Mouse (Mus musculus): Measurements from ENCODE around the gene Tmem209.

DNA sequence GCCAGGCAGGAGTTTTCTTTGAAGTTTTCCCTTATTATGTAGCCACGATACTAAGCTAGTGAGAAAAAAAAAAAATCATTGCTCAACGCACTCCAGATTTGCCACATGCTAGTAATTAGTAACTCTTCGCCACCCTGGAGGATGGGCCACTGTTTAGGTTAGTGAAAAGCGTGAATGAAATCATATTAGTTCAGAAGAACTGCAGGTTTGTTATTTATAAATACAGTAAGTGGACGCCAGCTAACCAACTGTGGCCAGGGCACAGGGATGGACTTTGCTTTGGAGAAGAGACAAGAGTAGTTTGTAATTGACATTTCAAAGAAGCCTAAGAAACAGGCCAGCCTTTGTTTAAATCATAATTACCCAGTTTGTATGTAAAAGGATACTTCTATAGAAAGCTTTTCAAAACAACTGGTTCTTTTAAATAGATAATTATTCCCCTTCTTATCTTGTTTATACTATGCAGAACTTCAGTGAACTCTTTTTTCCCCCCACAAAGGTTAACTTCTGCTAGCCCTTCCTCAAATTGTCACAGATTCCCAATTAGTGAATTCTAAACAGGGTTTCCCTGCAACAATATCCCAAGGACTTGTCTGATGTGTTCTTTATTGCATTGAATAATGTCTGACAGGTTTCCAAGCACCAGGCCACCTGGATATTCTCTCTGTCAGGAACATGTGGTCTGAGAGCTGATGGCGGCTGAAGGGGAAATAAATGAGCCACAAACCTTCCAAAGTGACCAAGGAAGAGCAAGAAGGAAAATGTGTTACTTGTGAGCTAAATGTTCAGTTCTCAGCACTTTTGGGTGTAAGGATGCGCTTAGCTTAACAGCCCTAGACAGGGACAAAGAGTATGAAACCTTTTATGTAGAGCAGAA, 16.1 kb upstream of the Tmem209 start:
- TF ChIP-seq CTCF (IDR thresholded peaks at IDR 0.05; ENCODE audit: insufficient read depth, low read length) (no peak), POLR2A (IDR thresholded peaks at IDR 0.05; ENCODE audit: borderline replicate concordance, extremely low read depth, low read depth, low read length) (no peak)
